Mouse (Mus musculus) liver, embryonic 16.5 days (tissue): ENCODE measurements around the gene Lactb. TPM values are rescaled to one million over a fixed set of nuclear protein-coding genes. Genes with fewer than 3 reads are reported as not detected.

Source experiments
- ATAC-seq: fragments of 200-750 bp; cut with Nextera tagmentation; 2 replicates; pipeline ENCODE4 v1.8.0; 2017; ENCODE audit warnings: low read depth, mild to moderate bottlenecking, moderate number of reproducible peaks, moderate library complexity
- H3K27ac ChIP-seq: fragments of 300-500 bp; sonication (generic); 2 replicates; pipeline ENCODE4 v1.5.1; 2014; ENCODE audit warnings: mild to moderate bottlenecking, low read length
- H3K27me3 ChIP-seq: fragments of 300-500 bp; sonication (generic); 2 replicates; pipeline ENCODE4 v1.6.1; 2014; ENCODE audit warnings: low read depth, low read length, mixed read lengths; ENCODE audit not compliant: control insufficient read depth, insufficient read depth
- H3K36me3 ChIP-seq: fragments of 300-500 bp; sonication (generic); 2 replicates; pipeline ENCODE4 v1.6.1; 2014; ENCODE audit warnings: mild to moderate bottlenecking; ENCODE audit not compliant: control insufficient read depth, insufficient read depth
- H3K4me1 ChIP-seq: fragments of 300-500 bp; sonication (generic); 2 replicates; pipeline ENCODE4 v1.6.1; 2014; ENCODE audit warnings: low read depth, low read length, mixed read lengths; ENCODE audit not compliant: control insufficient read depth
- H3K4me2 ChIP-seq: fragments of 300-500 bp; sonication (generic); 2 replicates; pipeline ENCODE4 v1.6.1; 2014; ENCODE audit warnings: low read depth, low read length, mixed read lengths
- H3K4me3 ChIP-seq: fragments of 300-500 bp; sonication (generic); 2 replicates; pipeline ENCODE4 v1.5.1; 2014; ENCODE audit warnings: low read depth, mild to moderate bottlenecking, low read length
- H3K9ac ChIP-seq: fragments of 300-500 bp; sonication (generic); 2 replicates; pipeline ENCODE4 v1.6.1; 2014; ENCODE audit warnings: low read depth, low read length
- H3K9me3 ChIP-seq: fragments of 300-500 bp; sonication (generic); replicated peaks from 2 replicates; pipeline ENCODE4 v1.6.1; 2016; ENCODE audit warnings: low read length; ENCODE audit not compliant: control insufficient read depth
- WGBS: fragments of 180-500 bp; shearing (Covaris S2); extraction: QIAGEN DNeasy Blood & Tissue Kit; methylation state at CpG from one replicate; pipeline ENCODE4 v1.1.7; 2014; ENCODE audit not compliant: insufficient replicate concordance; 5-methylcytosine and 5-hydroxymethylcytosine counted together
- polyA plus RNA-seq: library from polyadenylated mRNA; unstranded; fragments of >200 nt; fragmentation: Nextera tagmentation; extraction: Ambion mirVana; gene quantifications from 2 replicates; pipeline ENCODE4 v1.2.1, GENCODE M21; 2015

Gene Lactb
- polyA plus RNA-seq, 1 experiment from 2014 or later: 4.4 TPM

- H3K9ac ChIP-seq: no peak overlapping the region
- no peaks in the 10 kb centered on the region for H3K27me3 ChIP-seq
- no peaks in the 10 kb centered on the region for H3K4me1 ChIP-seq
- ATAC-seq: 0 out of 2 replicates have a peak, but pooled peaks have one; percentile 9
- 2% methylated on average over 4 of the region's 4 CpGs for WGBS
- H3K4me2 ChIP-seq: no peak overlapping the region
- H3K27ac ChIP-seq: no peak overlapping the region
- H3K9me3 ChIP-seq: no peaks in the 10 kb centered on the region
- no peaks in the 10 kb centered on the region for H3K36me3 ChIP-seq
- no peak overlapping the region for H3K4me3 ChIP-seq
Observed at GRCm38 (mm10) chr9:66938836-66939235, 36.4 kb downstream of the Lactb start.

GRCm38 (mm10) chr9:66937507-66937906, 37.8 kb downstream of the Lactb start:
- H3K9me3 ChIP-seq: no peaks in the 10 kb centered on the region
- H3K4me1 ChIP-seq: no peaks in the 10 kb centered on the region
- H3K27ac ChIP-seq: no peak overlapping the region
- no peaks in the 10 kb centered on the region for H3K36me3 ChIP-seq
- no peaks in the 10 kb centered on the region for H3K27me3 ChIP-seq
- no peak overlapping the region for H3K4me3 ChIP-seq
- H3K4me2 ChIP-seq: no peak overlapping the region
- no peak for ATAC-seq
- no peak overlapping the region for H3K9ac ChIP-seq
- 66% methylated on average over 8 of the region's 8 CpGs for WGBS

- 71% methylated on average over 19 of the region's 19 CpGs for WGBS
- no peaks in the 10 kb centered on the region for H3K4me1 ChIP-seq
- H3K4me2 ChIP-seq: no peak overlapping the region
- no peaks in the 10 kb centered on the region for H3K36me3 ChIP-seq
- no peak for ATAC-seq
- H3K9me3 ChIP-seq: no peaks in the 10 kb centered on the region
- no peaks in the 10 kb centered on the region for H3K27me3 ChIP-seq
- no peak overlapping the region for H3K27ac ChIP-seq
- no peak overlapping the region for H3K4me3 ChIP-seq
- no peak overlapping the region for H3K9ac ChIP-seq
Observed at GRCm38 (mm10) chr9:66933869-66934808, 41.1 kb downstream of the Lactb start.

GRCm38 (mm10) chr9:66930351-66930750, 44.9 kb downstream of the Lactb start:
- Histone ChIP-seq H3K27me3 (no peaks in the 10 kb centered on the region), H3K4me3 (no peak overlapping the region), H3K9ac (no peak overlapping the region), H3K27ac (no peak overlapping the region), H3K9me3 (no peaks in the 10 kb centered on the region), H3K36me3 (no peaks in the 10 kb centered on the region), H3K4me1 (no peaks in the 10 kb centered on the region), H3K4me2 (no peak overlapping the region)
- ATAC-seq: no peak
- WGBS: 60% methylated on average over 7 of the region's 7 CpGs

- H3K4me2 ChIP-seq: no peak overlapping the region
- H3K4me1 ChIP-seq: no peaks in the 10 kb centered on the region
- H3K36me3 ChIP-seq: no peaks in the 10 kb centered on the region
- H3K9ac ChIP-seq: no peak overlapping the region
- ATAC-seq: no peak
- no peak overlapping the region for H3K27ac ChIP-seq
- H3K27me3 ChIP-seq: no peaks in the 10 kb centered on the region
- no peaks in the 10 kb centered on the region for H3K9me3 ChIP-seq
- H3K4me3 ChIP-seq: no peak overlapping the region
- 80% methylated on average over 8 of the region's 8 CpGs for WGBS
Observed at GRCm38 (mm10) chr9:66927696-66928402, 47.4 kb downstream of the Lactb start.

- WGBS: 55% methylated on average over 3 of the region's 3 CpGs
- no peak overlapping the region for H3K4me3 ChIP-seq
- H3K4me2 ChIP-seq: no peak overlapping the region
- no peak overlapping the region for H3K27ac ChIP-seq
- no peak overlapping the region for H3K9ac ChIP-seq
- no peaks in the 10 kb centered on the region for H3K36me3 ChIP-seq
- H3K4me1 ChIP-seq: peaks cover 2% of the 10 kb centered on the region
- no peaks in the 10 kb centered on the region for H3K9me3 ChIP-seq
- ATAC-seq: no peak
- H3K27me3 ChIP-seq: no peaks in the 10 kb centered on the region
Observed at GRCm38 (mm10) chr9:66925853-66926252, 49.4 kb downstream of the Lactb start.

GRCm38 (mm10) chr9:66922076-66922475, 53.2 kb downstream of the Lactb start:
- WGBS: 90% methylated on average over 1 of the region's 1 CpGs
- no peaks in the 10 kb centered on the region for H3K9me3 ChIP-seq
- H3K4me1 ChIP-seq: peaks cover 19% of the 10 kb centered on the region
- H3K9ac ChIP-seq: no peak overlapping the region
- no peaks in the 10 kb centered on the region for H3K27me3 ChIP-seq
- no peak overlapping the region for H3K4me2 ChIP-seq
- no peaks in the 10 kb centered on the region for H3K36me3 ChIP-seq
- no peak for ATAC-seq
- H3K4me3 ChIP-seq: no peak overlapping the region
- H3K27ac ChIP-seq: no peak overlapping the region

GRCm38 (mm10) chr9:66920488-66921279, 54.6 kb downstream of the Lactb start:
- 0 out of 2 replicates have a peak overlapping the region, but pooled peaks have one; percentile 27 for H3K27ac ChIP-seq
- H3K4me3 ChIP-seq: peak overlapping the region; percentile 14; the same call in 1 of the 2 replicates
- no peaks in the 10 kb centered on the region for H3K27me3 ChIP-seq
- H3K4me2 ChIP-seq: peak overlapping the region; percentile 85
- no peak for ATAC-seq
- H3K4me1 ChIP-seq: peaks cover 31% of the 10 kb centered on the region
- H3K36me3 ChIP-seq: no peaks in the 10 kb centered on the region
- WGBS: 14% methylated on average over 6 of the region's 6 CpGs
- H3K9me3 ChIP-seq: no peaks in the 10 kb centered on the region
- no peak overlapping the region for H3K9ac ChIP-seq
